Mouse (Mus musculus) ES-E14 (cell line): ENCODE results near the gene Rad51b. TPM values are rescaled to one million over a fixed set of nuclear protein-coding genes. Genes with fewer than 3 reads are reported as not detected.

Source experiments
- DNase-seq: peaks from one replicate; pipeline ENCODE4 v3.0.0-alpha.2; 2013; ENCODE audit warnings: low read depth, low spot score
- H3K27ac ChIP-seq: 2 replicates; pipeline ENCODE4 v1.5.1; 2012; ENCODE audit warnings: low read depth, mild to moderate bottlenecking, low read length, moderate library complexity, mixed read lengths; ENCODE audit not compliant: poor library complexity, insufficient read depth, severe bottlenecking
- H3K36me3 ChIP-seq: 2 replicates; pipeline ENCODE4 v1.6.1; 2012; ENCODE audit warnings: mild to moderate bottlenecking, low read length, moderate library complexity, mixed read lengths; ENCODE audit not compliant: control insufficient read depth, poor library complexity, insufficient read depth, severe bottlenecking
- H3K4me1 ChIP-seq, 2 experiments: fragments of 150-350 bp in 1 of 2; sonication (generic) in 1 of 2; 2 replicates each; pipeline ENCODE4 v1.6.1; 2012; ENCODE audit warnings: low read length in 2 of 2, mild to moderate bottlenecking in 1 of 2, mixed read lengths in 1 of 2; ENCODE audit not compliant: control insufficient read depth in 2 of 2, insufficient read depth in 2 of 2, poor library complexity in 1 of 2
- H3K4me3 ChIP-seq, 2 experiments: fragments of 150-350 bp in 1 of 2; sonication (generic) in 1 of 2; 2 replicates each; pipeline ENCODE4 v1.5.1; 2012; ENCODE audit warnings: low read length in 2 of 2, low read depth in 1 of 2, mild to moderate bottlenecking in 1 of 2, mixed read lengths in 1 of 2; ENCODE audit not compliant: insufficient read depth in 1 of 2, poor library complexity in 1 of 2, severe bottlenecking in 1 of 2
- H3K9ac ChIP-seq: 2 replicates; pipeline ENCODE4 v1.6.1; 2012; ENCODE audit warnings: low read depth, mild to moderate bottlenecking, low read length, mixed read lengths; ENCODE audit not compliant: poor library complexity, insufficient read depth, severe bottlenecking
- H3K9me3 ChIP-seq: fragments of 150-350 bp; sonication (generic); 2 replicates; pipeline ENCODE4 v1.6.1; 2012; ENCODE audit warnings: low read depth, mild to moderate bottlenecking, low read length; ENCODE audit not compliant: control insufficient read depth, insufficient read depth
- CHD2 ChIP-seq: IDR thresholded peaks from 2 replicates; pipeline ENCODE4 v1.6.1; 2014; ENCODE audit warnings: mild to moderate bottlenecking, low read depth, low read length, inconsistent platforms
- HCFC1 ChIP-seq: IDR thresholded peaks from 2 replicates; pipeline ENCODE4 v1.6.1; 2012; ENCODE audit warnings: low read length, inconsistent platforms, borderline replicate concordance; ENCODE audit not compliant: insufficient read depth
- MAFK ChIP-seq: IDR thresholded peaks from 2 replicates; pipeline ENCODE4 v1.6.1; 2014; ENCODE audit warnings: mild to moderate bottlenecking, low read depth, low read length, inconsistent platforms; ENCODE audit not compliant: insufficient read depth
- ZC3H11A ChIP-seq: IDR thresholded peaks from 2 replicates; pipeline ENCODE4 v1.6.1; 2012; ENCODE audit warnings: low read depth, mild to moderate bottlenecking, inconsistent platforms, low read length, borderline replicate concordance
- ZNF384 ChIP-seq: IDR thresholded peaks from 2 replicates; pipeline ENCODE4 v1.6.1; 2012; ENCODE audit warnings: low read depth, low read length, inconsistent platforms
- in situ Hi-C, 2 experiments: fragments of 600-800 bp; cut with MboI; formaldehyde crosslinking; loops; one replicate each; pipeline ENCODE4 v1.15.1; 2025; ENCODE audit warnings: low sequenced_read_pairs in 2 of 2, inconsistent platforms in 1 of 2; ENCODE audit not compliant: unreplicated experiment in 2 of 2
- total RNA-seq: library from RNA; depleted of rRNA; stranded (reverse); fragments of 300-350 nt; gene quantifications from 2 replicates; pipeline ENCODE4 v1.2.3, GENCODE M21; 2012

Gene Rad51b
- total RNA-seq, 1 experiment, result 6.7 TPM

- Histone ChIP-seq H3K4me3 (no peak overlapping the region), H3K4me1 (no peaks in the 10 kb centered on the region), H3K9ac (no peak overlapping the region), H3K27ac (no peak overlapping the region), H3K9me3 (no peaks in the 10 kb centered on the region), H3K36me3 (no peaks in the 10 kb centered on the region)
- in situ Hi-C loops, result loop anchor here in 1 of 2 experiments (25.0 kb wide), 1 partner anchor 521 kb away; no protein-coding TSS in a partner anchor
- DNase-seq, result no peak
- TF ChIP-seq ZC3H11A, result no peak
- no peak for TF ChIP-seq HCFC1
- no peak for TF ChIP-seq CHD2
- no peak for TF ChIP-seq ZNF384
- TF ChIP-seq MAFK, result no peak
These were observed 318.7 kb downstream of the Rad51b start for GRCm38 (mm10) chr12:79615717-79616316.

GRCm38 (mm10) chr12:79619009-79619408, 321.9 kb downstream of the Rad51b start:
- TF ChIP-seq MAFK (no peak), ZNF384 (no peak), ZC3H11A (no peak), CHD2 (no peak), HCFC1 (no peak)
- Histone ChIP-seq H3K4me3 (no peak overlapping the region), H3K9me3 (no peaks in the 10 kb centered on the region), H3K4me1 (no peaks in the 10 kb centered on the region), H3K9ac (no peak overlapping the region), H3K27ac (no peak overlapping the region), H3K36me3 (no peaks in the 10 kb centered on the region)
- in situ Hi-C loops, result loop anchor here in 1 of 2 experiments (25.0 kb wide), 1 partner anchor 518 kb away; no protein-coding TSS in a partner anchor
- no peak for DNase-seq

DNA sequence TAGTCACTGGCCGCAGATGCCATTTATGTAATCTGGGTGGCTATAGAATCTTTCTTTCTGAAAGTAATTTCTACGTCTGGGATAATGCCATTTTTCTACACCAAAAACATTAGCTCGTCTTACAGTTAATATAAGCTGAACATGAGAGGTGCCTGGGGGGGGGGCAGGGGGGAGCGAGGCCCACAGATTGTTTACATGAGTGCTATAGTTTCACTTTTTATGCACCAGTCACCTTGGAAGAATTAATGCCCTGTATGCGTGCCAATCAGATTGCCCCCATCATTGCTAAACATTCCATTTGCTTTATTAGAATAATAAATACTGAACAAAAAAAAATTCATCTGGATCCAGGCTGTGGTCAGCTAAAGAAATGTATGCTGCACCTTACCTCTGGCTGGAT, 323.6 kb downstream of the Rad51b start:
- Histone ChIP-seq H3K36me3 (no peaks in the 10 kb centered on the region), H3K9me3 (no peaks in the 10 kb centered on the region), H3K9ac (no peak overlapping the region), H3K27ac (no peak overlapping the region), H3K4me1 (peaks cover 0 to 3% of the 10 kb centered on the region in 2 experiments; a peak in 1 of 4 replicates), H3K4me3 (no peak overlapping the region)
- no peak for DNase-seq
- in situ Hi-C loops, result loop anchor here in 1 of 2 experiments (25.0 kb wide), 1 partner anchor 517 kb away; no protein-coding TSS in a partner anchor
- TF ChIP-seq HCFC1 (no peak), MAFK (no peak), CHD2 (no peak), ZNF384 (no peak), ZC3H11A (no peak)

DNA sequence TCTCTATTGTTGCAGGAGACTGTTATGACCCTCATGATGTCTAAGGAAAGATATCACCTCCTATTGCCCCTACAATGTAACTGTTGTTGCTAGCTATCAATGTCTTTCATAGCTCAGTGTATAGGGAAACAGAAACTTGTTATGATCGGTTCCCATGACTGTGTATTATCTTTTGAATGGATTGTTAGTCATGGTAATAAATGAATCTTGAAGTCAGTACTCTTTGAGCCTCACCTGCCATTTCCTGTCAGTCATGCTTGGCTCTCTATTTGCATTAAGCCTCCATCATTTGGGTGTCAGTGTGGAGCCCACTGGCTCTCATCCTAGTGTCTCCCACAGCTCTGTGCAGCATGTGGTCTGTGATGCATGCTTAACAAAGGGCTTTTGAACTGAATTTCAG, 326.2 kb downstream of the Rad51b start:
- Histone ChIP-seq H3K36me3 (no peaks in the 10 kb centered on the region), H3K27ac (no peak overlapping the region), H3K4me3 (no peak overlapping the region), H3K9ac (no peak overlapping the region), H3K4me1 (peaks cover 3 to 6% of the 10 kb centered on the region in 2 experiments; a peak in 2 of 4 replicates), H3K9me3 (no peaks in the 10 kb centered on the region)
- DNase-seq, result no peak
- in situ Hi-C loops, result loop anchor here in 1 of 2 experiments (25.0 kb wide), 1 partner anchor 514 kb away; no protein-coding TSS in a partner anchor
- TF ChIP-seq ZNF384, result no peak
- no peak for TF ChIP-seq CHD2
- TF ChIP-seq ZC3H11A, result no peak
- TF ChIP-seq MAFK, result no peak
